Mouse (Mus musculus): ENCODE results near the gene Arhgef7. TPM values are rescaled to one million over a fixed set of nuclear protein-coding genes. Genes with fewer than 3 reads are reported as not detected.

Gene Arhgef7
- polyA plus RNA-seq (2012; ENCODE audit: low replicate concordance): 22.8 and 37.0 TPM in 2 replicates

DNA sequence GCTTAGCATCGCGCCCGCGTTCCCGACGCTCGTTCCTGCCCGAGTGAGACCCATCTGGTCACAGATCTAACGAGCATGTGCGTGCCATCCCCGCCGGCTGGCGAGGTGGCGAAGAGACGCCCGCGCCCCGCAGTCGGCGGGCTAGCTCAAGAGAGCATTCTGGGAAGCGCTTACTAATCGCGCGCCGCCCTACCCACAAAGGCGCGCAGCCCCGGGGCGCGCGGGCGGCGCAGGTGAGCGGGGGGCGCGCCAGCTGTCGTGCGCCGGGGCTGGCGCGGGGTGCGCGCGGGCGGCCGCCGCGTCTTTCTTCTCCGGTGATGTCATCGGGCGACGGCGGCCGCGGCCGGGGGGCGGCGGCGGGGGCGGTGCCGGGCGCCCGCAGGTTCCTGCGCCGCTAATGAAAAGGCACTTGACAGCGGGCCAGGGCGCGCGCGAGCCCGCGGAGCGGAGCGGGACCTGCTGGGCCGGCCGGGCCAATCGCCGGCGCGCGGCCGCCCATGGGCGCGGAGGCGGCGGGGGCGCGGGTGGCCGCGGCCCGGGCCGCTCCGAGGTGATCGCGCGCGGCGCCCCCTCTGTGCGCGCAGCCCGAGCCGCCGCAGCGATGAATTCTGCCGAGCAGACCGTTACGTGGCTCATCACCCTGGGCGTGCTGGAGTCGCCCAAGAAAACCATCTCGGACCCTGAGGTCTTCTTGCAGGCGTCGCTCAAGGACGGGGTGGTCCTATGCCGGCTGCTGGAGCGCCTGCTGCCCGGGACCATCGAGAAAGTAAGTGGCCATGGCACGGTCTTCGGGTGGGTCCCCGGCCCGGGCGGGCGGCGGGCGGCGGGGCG lies at the start of gene Arhgef7:
Arhgef7 (plus strand) TSS at position 71 of the 831 bp plus-strand sequence.

DNA sequence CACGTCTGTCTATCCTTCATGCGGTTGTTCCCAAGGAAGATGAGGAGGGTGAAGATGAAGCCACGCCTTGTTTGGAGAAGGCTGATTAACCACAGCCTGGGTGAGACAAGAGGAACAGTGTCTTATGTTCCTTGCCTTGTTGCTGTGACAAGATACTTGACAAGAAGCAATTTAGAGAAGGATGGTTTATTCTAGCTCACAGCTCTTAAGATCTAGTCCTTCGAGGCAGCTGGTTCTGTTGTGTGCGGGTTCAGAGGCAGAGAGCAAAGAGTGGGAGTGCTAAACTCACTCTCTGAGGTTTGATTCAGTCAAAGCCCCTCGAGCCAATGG lies 26.5 kb upstream of the Arhgef7 start, which contains the start of gene 1700016D06Rik:
1700016D06Rik (minus strand) TSS at position 31 of the 330 bp plus-strand sequence.

DNA sequence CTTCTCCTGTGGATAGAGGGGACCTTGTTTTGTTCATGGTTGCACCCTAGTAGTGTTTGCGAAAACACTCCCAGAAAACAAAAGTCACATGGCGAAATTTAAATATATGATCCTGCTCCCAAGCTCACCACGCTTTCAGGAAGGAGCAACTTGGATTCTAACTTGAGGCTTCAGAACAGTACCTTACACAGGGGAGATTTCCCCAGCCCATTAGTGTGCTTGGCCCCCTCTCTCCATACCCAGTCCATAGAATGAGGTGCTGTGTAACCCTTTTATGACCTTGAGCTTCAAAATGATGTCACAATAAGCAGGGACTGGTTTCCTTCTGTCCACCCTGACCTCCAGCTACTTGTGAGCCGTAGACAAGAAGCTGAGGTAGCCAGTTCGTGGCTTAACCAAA lies 112.7 kb downstream of the Arhgef7 start, which contains the start of gene Tex29:
Tex29 (plus strand) TSS at position 301 of the 400 bp plus-strand sequence.

Other genes starting within 250 kb of the Arhgef7 start
- 2.9 and 5.5 TPM in 2 replicates for gene Rab20, start 249.0 kb upstream of the Arhgef7 start, polyA plus RNA-seq (2012; ENCODE audit: low replicate concordance)
- 26.9 and 49.5 TPM in 2 replicates for gene Naxd, start 230.2 kb upstream of the Arhgef7 start, polyA plus RNA-seq (2012; ENCODE audit: low replicate concordance)
- 40.5 and 52.0 TPM in 2 replicates for gene Cars2, start 176.9 kb upstream of the Arhgef7 start, polyA plus RNA-seq (2012; ENCODE audit: low replicate concordance)
- 15.3 and 21.3 TPM in 2 replicates for gene Ing1, start 172.2 kb upstream of the Arhgef7 start, polyA plus RNA-seq (2012; ENCODE audit: low replicate concordance)
- gene Ankrd10, start 92.0 kb upstream of the Arhgef7 start, polyA plus RNA-seq (2012; ENCODE audit: low replicate concordance): 18.6 and 31.3 TPM in 2 replicates
- gene 1700016D06Rik, start 26.7 kb upstream of the Arhgef7 start, polyA plus RNA-seq (2012; ENCODE audit: low replicate concordance): not detected in 2 replicates
- not detected in 2 replicates for gene Tex29, start 112.8 kb downstream of the Arhgef7 start, polyA plus RNA-seq (2012; ENCODE audit: low replicate concordance)

Measured in leukemia stem cell, adult 10-12 weeks (primary cell).